In the genomic region with DNA sequence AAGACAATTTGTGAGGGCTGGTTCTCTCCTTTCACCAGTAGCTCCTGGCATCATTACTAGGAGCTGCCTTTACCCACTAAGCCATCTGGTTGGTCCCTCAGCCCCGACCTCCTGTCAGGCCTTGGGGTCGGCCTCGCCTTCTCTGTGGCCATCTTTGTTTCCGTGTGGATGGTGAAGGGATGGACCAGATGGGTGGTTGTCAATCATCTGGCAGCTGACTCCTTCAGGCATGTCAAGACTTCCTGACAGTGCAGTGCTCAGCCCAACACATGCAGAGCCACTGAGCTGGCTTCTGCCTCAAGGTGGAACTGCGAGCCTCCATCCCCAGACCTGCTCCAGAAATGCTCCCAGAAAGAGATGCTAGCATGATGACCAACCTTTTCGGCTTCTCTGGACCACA, we compare ENCODE assay signal across 19 mouse cellular contexts. TPM values are rescaled to one million over a fixed set of nuclear protein-coding genes. Genes with fewer than 3 reads are reported as not detected.
"Had no signal": no experiment of that assay in that cellular context is flagged by ENCODE, and none has a peak within 500 bp of the region (broad histone marks: within the 10 kb centered on the region; RNA-seq: fewer than 3 reads in every experiment).

No protein-coding gene starts in this region.

- H3K27me3 ChIP-seq: neural tube, embryonic 13.5 days; neural tube, embryonic 15.5 days; stomach, embryonic 15.5 days had no signal

- H3K36me3 ChIP-seq: neural tube, embryonic 13.5 days; neural tube, embryonic 15.5 days; stomach, embryonic 15.5 days had no signal

- H3K9ac ChIP-seq: neural tube, embryonic 13.5 days; neural tube, embryonic 15.5 days; stomach, embryonic 15.5 days had no signal

- H3K4me1 ChIP-seq: stomach, embryonic 15.5 days had no signal

- H3K4me3 ChIP-seq: neural tube, embryonic 13.5 days; neural tube, embryonic 15.5 days; stomach, embryonic 15.5 days had no signal

- H3K27ac ChIP-seq: neural tube, embryonic 13.5 days; neural tube, embryonic 15.5 days; stomach, embryonic 15.5 days; stomach, postnatal 0 days had no signal

- H3K9me3 ChIP-seq: neural tube, embryonic 13.5 days; neural tube, embryonic 15.5 days; stomach, embryonic 15.5 days had no signal

- H3K4me2 ChIP-seq: neural tube, embryonic 13.5 days; neural tube, embryonic 15.5 days; stomach, embryonic 15.5 days had no signal

- DNase-seq: retina, postnatal 1 day; right cerebral cortex, adult 18-20 months; right cerebral cortex, postnatal 14 days; right cerebral cortex, postnatal 25 days; right cerebral cortex, postnatal 4 days; spleen, adult 18-20 months; thymus, adult 18-20 months; thymus, adult 2 months; thymus, postnatal 14 days; thymus, postnatal 25 days; thymus, postnatal 36 days; thymus, postnatal 4 days had no signal

RNA-seq across cellular contexts. Expression of a gene that starts 18.9 kb away (rescaled TPM):
- total RNA-seq: neutrophil, adult 5-6 weeks had no signal

RNA-seq across cellular contexts. Expression of a gene that starts 53.3 kb away (rescaled TPM):
- total RNA-seq: neutrophil, adult 5-6 weeks had no signal
- polyA plus RNA-seq: neural tube, embryonic 13.5 days; small intestine, adult 2 months; stomach, embryonic 14.5 days; stomach, postnatal 0 days had no signal
